Mouse (Mus musculus): ENCODE data around the gene Ska3. TPM values are rescaled to one million over a fixed set of nuclear protein-coding genes. Genes with fewer than 3 reads are reported as not detected.

Gene Ska3
- polyA plus RNA-seq, 1 experiment, result not detected

DNA sequence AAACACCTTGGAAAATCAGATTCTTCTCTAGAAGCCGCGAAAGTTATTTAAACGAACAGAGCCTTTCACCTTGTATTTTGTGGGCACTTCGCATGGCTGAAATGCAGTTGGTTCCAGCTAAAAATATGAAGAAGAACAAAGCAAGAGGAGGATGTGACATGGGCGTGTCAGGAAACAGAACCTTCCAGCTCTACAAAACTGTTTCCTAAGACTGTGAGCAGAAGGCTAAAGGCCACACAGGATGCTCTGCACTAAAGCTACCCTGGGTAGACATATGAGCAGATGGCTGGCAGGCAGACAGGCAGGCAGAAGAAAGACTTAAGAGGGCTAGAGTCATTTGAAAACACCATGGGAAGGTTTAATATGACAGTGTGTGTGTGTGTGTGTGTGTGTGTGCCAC, 56.9 kb downstream of the Ska3 start:
- Histone ChIP-seq H3K27ac (ENCODE audit: insufficient read depth, low read depth, low read length) (no peak overlapping the region), H3K4me3 (ENCODE audit: insufficient read depth, low read depth, low read length) (no peak overlapping the region), H3K4me1 (ENCODE audit: control insufficient read depth, insufficient read depth, low read length) (no peaks in the 10 kb centered on the region)
- 92% methylated on average over 5 of the region's 5 CpGs for WGBS
- TF ChIP-seq CTCF (IDR thresholded peaks at IDR 0.05; ENCODE audit: insufficient read depth, low read depth, low read length), result no peak
- no peak for TF ChIP-seq POLR2A (IDR thresholded peaks at IDR 0.05; ENCODE audit: insufficient read depth, low read depth, low read length)

GRCm38 (mm10) chr14:57760447-57761412, 65.3 kb downstream of the Ska3 start:
- no peak overlapping the region for H3K4me3 ChIP-seq (ENCODE audit: insufficient read depth, low read depth, low read length)
- WGBS, result 39% methylated on average over 10 of the region's 10 CpGs
- TF ChIP-seq CTCF (IDR thresholded peaks at IDR 0.05; ENCODE audit: insufficient read depth, low read depth, low read length) (no peak), POLR2A (IDR thresholded peaks at IDR 0.05; ENCODE audit: insufficient read depth, low read depth, low read length) (no peak)
- peaks cover 9% of the 10 kb centered on the region for H3K4me1 ChIP-seq (ENCODE audit: control insufficient read depth, insufficient read depth, low read length)
- no peak overlapping the region for H3K27ac ChIP-seq (ENCODE audit: insufficient read depth, low read depth, low read length)

GRCm38 (mm10) chr14:57758237-57758636, 67.7 kb downstream of the Ska3 start, which contains the start of gene Lats2:
TSS of gene Lats2 (minus strand) at chr14:57758388.
- H3K4me1 ChIP-seq (ENCODE audit: control insufficient read depth, insufficient read depth, low read length), result peaks cover 11% of the 10 kb centered on the region
- TF ChIP-seq POLR2A (IDR thresholded peaks at IDR 0.05; ENCODE audit: insufficient read depth, low read depth, low read length), result no peak
- TF ChIP-seq CTCF (IDR thresholded peaks at IDR 0.05; ENCODE audit: insufficient read depth, low read depth, low read length), result no peak
- H3K4me3 ChIP-seq (ENCODE audit: insufficient read depth, low read depth, low read length), result no peak within 1 kb of the TSS
- WGBS, result 84% methylated on average over 4 of the region's 4 CpGs
- H3K27ac ChIP-seq (ENCODE audit: insufficient read depth, low read depth, low read length), result no peak within 1 kb of the TSS

Other genes with a start within 250 kb of the Ska3 start
- gene Xpo4, start 160.8 kb downstream of the Ska3 start, polyA plus RNA-seq (2012; ENCODE audit: insufficient read depth, insufficient read length, low replicate concordance, missing spikeins), result not detected in 2 replicates
- not detected in 2 replicates for gene Gm49361, start 80.1 kb downstream of the Ska3 start, polyA plus RNA-seq (2012; ENCODE audit: insufficient read depth, insufficient read length, low replicate concordance, missing spikeins)
- gene Lats2, start 67.8 kb downstream of the Ska3 start, polyA plus RNA-seq (2012; ENCODE audit: insufficient read depth, insufficient read length, low replicate concordance, missing spikeins), result not detected in 2 replicates
- not detected in 2 replicates for gene Sap18, start 28.0 kb downstream of the Ska3 start, polyA plus RNA-seq (2012; ENCODE audit: insufficient read depth, insufficient read length, low replicate concordance, missing spikeins)
- not detected in 2 replicates for gene Mrpl57, start within 50 bp of the Ska3 start, polyA plus RNA-seq (2012; ENCODE audit: insufficient read depth, insufficient read length, low replicate concordance, missing spikeins)
- not detected in 2 replicates for gene Zdhhc20, start 64.1 kb upstream of the Ska3 start, polyA plus RNA-seq (2012; ENCODE audit: insufficient read depth, insufficient read length, low replicate concordance, missing spikeins)
- gene Micu2, start 173.1 kb upstream of the Ska3 start, polyA plus RNA-seq (2012; ENCODE audit: insufficient read depth, insufficient read length, low replicate concordance, missing spikeins), result not detected in 2 replicates
- not detected in 2 replicates for gene Fgf9, start 244.4 kb upstream of the Ska3 start, polyA plus RNA-seq (2012; ENCODE audit: insufficient read depth, insufficient read length, low replicate concordance, missing spikeins)

Data from olfactory bulb, adult 2 months (tissue).